Mouse (Mus musculus): ENCODE data around the gene Ndufb8. TPM values are rescaled to one million over a fixed set of nuclear protein-coding genes. Genes with fewer than 3 reads are reported as not detected.

Ndufb8 gene
- total RNA-seq (2021) = 100 to 1,000 TPM; 408 to 415 TPM
- long read RNA-seq, experiment 1, transcript Ndufb8-201 (5 exons, 680 nt) = major isoform, 210 of 231 reads
- long read RNA-seq, experiment 1, partial matches to known transcripts = 14 of 231 reads
- long read RNA-seq, experiment 1, other reads (novel, unspliced or antisense) = 2 of 231 reads
- long read RNA-seq, experiment 2, transcript Ndufb8-201 (5 exons, 680 nt) = major isoform, 178 of 191 reads
- long read RNA-seq, experiment 2, partial matches to known transcripts = 7 of 191 reads
- long read RNA-seq, experiment 2, other reads (novel, unspliced or antisense) = 0 of 191 reads

GRCm38 (mm10) chr19:44554861-44555590, at the start of gene Ndufb8:
Ndufb8 (minus strand) TSS chr19:44555440.
- DNase-seq (ENCODE audit: low spot score in 2 of 2) = peak; percentile 92 to 96
- intact Hi-C loops (cut with DNase I) = no loop called here

GRCm38 (mm10) chr19:44594180-44594579, 38.9 kb upstream of the Ndufb8 start:
- intact Hi-C loops (cut with DNase I) = no loop called here
- no peak for DNase-seq (ENCODE audit: low spot score in 2 of 2)

GRCm38 (mm10) chr19:44591638-44592037, 36.4 kb upstream of the Ndufb8 start:
- intact Hi-C loops (cut with DNase I) = no loop called here
- no peak for DNase-seq (ENCODE audit: low spot score in 2 of 2)

GRCm38 (mm10) chr19:44590992-44591391, 35.8 kb upstream of the Ndufb8 start:
- DNase-seq (ENCODE audit: low spot score in 2 of 2) = no peak
- intact Hi-C loops (cut with DNase I) = no loop called here

- no peak for DNase-seq (ENCODE audit: low spot score in 2 of 2)
- intact Hi-C loops (cut with DNase I) = no loop called here
Observed at GRCm38 (mm10) chr19:44589591-44590223, 34.5 kb upstream of the Ndufb8 start.

- no peak for DNase-seq (ENCODE audit: low spot score in 2 of 2)
- intact Hi-C loops (cut with DNase I) = no loop called here
Observed at GRCm38 (mm10) chr19:44588036-44588435, 32.8 kb upstream of the Ndufb8 start.

GRCm38 (mm10) chr19:44582638-44583309, 27.5 kb upstream of the Ndufb8 start:
- peak; percentile 95 to 97 for DNase-seq (ENCODE audit: low spot score in 2 of 2)
- intact Hi-C loops (cut with DNase I) = loop anchor here (1.0 to 2.0 kb wide), 2 partner anchors 170 to 313 kb away; no protein-coding TSS in a partner anchor

- no peak for DNase-seq (ENCODE audit: low spot score in 2 of 2)
- intact Hi-C loops (cut with DNase I) = loop anchor here (1.0 to 2.0 kb wide), 2 partner anchors 171 to 313 kb away; no protein-coding TSS in a partner anchor
Observed at GRCm38 (mm10) chr19:44582103-44582502, 26.9 kb upstream of the Ndufb8 start.

GRCm38 (mm10) chr19:44578038-44578437, 22.8 kb upstream of the Ndufb8 start:
- intact Hi-C loops (cut with DNase I) = no loop called here
- DNase-seq (ENCODE audit: low spot score in 2 of 2) = no peak

- no peak for DNase-seq (ENCODE audit: low spot score in 2 of 2)
- intact Hi-C loops (cut with DNase I) = no loop called here
Observed at GRCm38 (mm10) chr19:44576275-44576674, 21.0 kb upstream of the Ndufb8 start.

- DNase-seq (ENCODE audit: low spot score in 2 of 2) = no peak
- intact Hi-C loops (cut with DNase I) = no loop called here
Observed at GRCm38 (mm10) chr19:44567763-44568162, 12.5 kb upstream of the Ndufb8 start.

- no peak for DNase-seq (ENCODE audit: low spot score in 2 of 2)
- intact Hi-C loops (cut with DNase I) = no loop called here
Observed at GRCm38 (mm10) chr19:44564006-44564405, 8.8 kb upstream of the Ndufb8 start.

GRCm38 (mm10) chr19:44562652-44563206, 7.5 kb upstream of the Ndufb8 start, which contains the start of gene Hif1an:
Hif1an (plus strand) TSS chr19:44562850.
- intact Hi-C loops (cut with DNase I) = no loop called here
- peak; percentile 95 to 96 for DNase-seq (ENCODE audit: low spot score in 2 of 2)

GRCm38 (mm10) chr19:44554490-44554860, 765 bp downstream of the Ndufb8 start:
- intact Hi-C loops (cut with DNase I) = no loop called here
- no peak for DNase-seq (ENCODE audit: low spot score in 2 of 2)

- no peak for DNase-seq (ENCODE audit: low spot score in 2 of 2)
- intact Hi-C loops (cut with DNase I) = no loop called here
Observed at GRCm38 (mm10) chr19:44553286-44553685, 2.0 kb downstream of the Ndufb8 start.

GRCm38 (mm10) chr19:44552731-44553130, 2.5 kb downstream of the Ndufb8 start, which contains the start of gene Gm20538:
Gm20538 (minus strand) TSS chr19:44552831.
- DNase-seq (ENCODE audit: low spot score in 2 of 2) = no peak
- intact Hi-C loops (cut with DNase I) = no loop called here

GRCm38 (mm10) chr19:44545321-44546041, 9.8 kb downstream of the Ndufb8 start, which contains the start of gene Sec31b:
Sec31b (minus strand) TSS chr19:44545864.
- no peak for DNase-seq (ENCODE audit: low spot score in 2 of 2)
- intact Hi-C loops (cut with DNase I) = no loop called here

GRCm38 (mm10) chr19:44544775-44545174, 10.5 kb downstream of the Ndufb8 start:
- intact Hi-C loops (cut with DNase I) = no loop called here
- peak; percentile 66 to 77 for DNase-seq (ENCODE audit: low spot score in 2 of 2)

GRCm38 (mm10) chr19:44544372-44544771, 10.9 kb downstream of the Ndufb8 start:
- intact Hi-C loops (cut with DNase I) = no loop called here
- DNase-seq (ENCODE audit: low spot score in 2 of 2) = no peak
